Mouse (Mus musculus): Measurements from ENCODE around the gene Mtmr12.

The Mtmr12 gene

DNA sequence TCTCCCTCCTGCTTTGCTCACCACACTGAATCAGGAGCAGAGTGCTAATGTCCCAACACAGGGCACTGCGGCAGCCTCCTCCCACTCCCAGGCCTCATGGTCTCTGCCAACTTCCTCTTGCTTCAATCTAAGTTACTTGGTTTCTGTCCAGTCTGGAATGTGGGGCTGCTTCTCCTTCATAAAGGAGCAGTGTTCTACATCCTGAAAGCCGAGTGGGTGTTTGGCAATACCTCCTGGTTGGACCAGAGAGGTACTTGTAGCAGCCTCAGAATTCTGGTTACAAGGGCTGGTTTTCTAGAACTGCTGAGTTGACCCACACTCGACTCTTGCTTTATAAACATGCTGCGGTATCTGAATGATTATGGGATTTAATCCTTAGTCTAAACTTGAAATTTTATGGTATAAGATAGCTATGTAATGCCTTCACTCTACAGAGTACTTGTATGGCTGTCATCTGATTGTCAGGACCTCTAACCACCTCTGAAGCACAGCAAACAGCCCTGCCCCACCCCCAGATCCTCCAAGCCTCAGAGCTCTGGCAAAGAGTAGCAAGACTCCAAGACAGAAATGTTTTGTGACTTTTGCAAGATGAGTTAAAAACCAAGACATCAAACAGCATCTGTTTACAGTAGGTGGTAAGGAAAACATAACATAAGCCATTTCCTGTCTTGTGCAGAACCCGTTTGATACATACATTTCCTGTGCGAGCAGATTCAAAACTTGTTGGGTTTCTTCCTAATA, 80.1 kb downstream of the Mtmr12 start:
- peak; percentile 58 for DNase-seq

DNA sequence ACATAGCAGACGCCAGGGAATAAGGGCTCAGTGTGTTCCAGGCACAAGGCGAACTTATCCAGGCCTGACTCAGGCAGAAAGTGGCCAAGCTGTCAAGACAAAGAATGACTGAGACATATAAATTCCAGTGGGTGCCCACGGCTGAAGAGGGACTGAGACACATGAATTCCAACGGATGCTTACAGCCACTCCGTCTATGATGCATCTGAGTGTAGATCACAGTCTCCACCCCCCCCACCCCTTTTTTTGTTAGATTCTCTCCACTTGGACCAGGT, 80.6 kb downstream of the Mtmr12 start:
- no peak for DNase-seq

DNA sequence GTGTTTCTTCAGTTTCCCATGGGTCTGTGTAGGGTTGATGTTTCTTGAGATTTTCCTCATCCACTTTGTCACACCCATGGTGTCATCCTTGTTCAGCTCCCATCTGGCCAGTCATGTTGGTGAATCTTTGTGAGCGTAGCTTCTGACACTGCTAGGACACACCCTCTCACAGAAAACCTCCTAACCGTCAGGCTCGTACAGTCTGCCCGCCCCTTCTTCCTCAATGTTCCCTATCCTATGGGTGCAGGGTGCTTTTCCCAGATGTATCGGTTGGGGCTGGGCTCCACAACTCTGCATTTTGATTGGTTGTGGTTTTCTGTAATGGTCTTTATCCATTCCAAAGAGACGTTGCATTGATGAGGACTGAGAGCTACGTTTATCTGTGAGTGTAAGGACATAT, 85.5 kb downstream of the Mtmr12 start:
- DNase-seq, result no peak

DNA sequence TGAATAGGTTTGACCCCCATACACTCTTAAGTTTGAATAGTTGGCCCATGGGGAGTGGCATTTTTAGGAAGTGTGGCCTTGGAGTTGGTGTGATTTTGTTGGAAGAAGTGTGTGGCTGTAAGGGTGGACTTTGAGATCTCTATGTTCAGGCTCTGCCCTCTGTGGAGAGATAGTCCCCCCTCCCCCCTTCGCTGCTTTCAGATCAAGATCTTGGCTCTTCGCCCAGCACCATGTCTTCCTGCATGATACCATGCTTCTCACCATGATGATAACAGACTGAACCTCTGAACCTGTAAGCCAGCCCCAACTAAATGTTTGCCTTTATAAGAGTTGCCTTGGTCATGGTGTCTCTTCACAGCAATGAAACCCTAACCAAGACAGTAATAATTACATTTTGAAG, 86.9 kb downstream of the Mtmr12 start:
- no peak for DNase-seq

DNA sequence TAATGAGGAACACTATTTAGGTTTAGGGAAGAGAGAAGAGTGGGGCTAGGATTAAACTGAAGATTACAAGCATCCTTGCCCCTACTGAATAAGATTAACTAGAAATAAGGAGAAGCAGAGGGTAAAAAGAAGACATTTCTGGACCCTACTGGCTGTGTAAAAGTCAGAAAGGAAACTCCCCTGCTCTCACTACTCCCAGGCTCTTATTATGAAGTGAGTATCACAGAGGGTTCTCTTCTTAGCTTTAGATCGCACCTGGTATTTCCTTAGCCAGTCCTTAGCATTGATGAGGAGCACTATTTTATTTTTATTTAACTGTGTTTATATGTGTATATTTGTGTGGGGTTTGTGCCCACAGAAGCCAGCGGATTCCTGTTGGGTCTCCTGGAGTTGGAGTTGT, 91.4 kb downstream of the Mtmr12 start:
- no peak for DNase-seq

DNA sequence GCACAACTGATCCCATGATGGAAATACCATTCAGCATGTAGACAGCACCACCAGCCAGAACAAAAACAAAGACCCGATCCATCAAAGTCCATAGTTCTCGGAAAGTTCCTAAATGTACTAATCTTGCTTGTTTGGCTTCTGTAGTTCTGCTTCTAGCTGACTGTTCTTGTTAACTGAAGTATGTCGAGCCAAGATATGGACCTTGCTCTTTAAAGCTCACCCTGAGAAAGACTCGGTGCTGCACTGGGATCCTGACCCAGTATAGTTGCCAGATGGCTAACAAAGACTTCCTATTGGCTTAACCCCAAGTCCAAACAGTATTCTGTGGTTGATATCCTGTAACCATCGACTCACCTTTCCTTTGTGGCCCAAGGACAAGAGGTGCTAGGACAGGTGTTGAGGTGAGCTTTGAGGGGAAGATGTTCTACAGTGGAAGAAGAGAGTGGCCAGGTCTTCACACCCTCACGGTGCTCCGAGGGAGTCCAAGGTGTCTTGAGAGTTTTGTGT, 93.5 kb downstream of the Mtmr12 start:
- DNase-seq, result no peak

DNA sequence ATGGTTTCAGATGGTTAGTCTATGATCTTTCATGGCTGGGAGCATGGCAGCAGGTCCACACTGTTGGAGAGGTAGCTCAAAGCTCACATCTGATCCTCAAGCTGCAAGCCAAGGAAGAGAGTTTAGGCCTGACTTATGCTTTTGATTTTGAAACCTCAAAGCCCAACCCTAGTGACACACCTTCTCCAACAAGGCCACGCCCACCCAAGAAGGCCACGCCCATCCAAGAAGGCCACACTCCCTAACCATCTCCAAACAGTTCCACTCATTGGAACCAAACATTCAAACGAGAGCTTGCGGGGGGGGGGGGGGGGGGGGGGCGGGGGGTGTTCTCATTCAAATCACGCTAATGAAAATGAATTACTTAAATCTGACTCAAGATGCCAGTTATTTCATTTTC, 96.9 kb downstream of the Mtmr12 start:
- DNase-seq, result peak; percentile 42

DNA sequence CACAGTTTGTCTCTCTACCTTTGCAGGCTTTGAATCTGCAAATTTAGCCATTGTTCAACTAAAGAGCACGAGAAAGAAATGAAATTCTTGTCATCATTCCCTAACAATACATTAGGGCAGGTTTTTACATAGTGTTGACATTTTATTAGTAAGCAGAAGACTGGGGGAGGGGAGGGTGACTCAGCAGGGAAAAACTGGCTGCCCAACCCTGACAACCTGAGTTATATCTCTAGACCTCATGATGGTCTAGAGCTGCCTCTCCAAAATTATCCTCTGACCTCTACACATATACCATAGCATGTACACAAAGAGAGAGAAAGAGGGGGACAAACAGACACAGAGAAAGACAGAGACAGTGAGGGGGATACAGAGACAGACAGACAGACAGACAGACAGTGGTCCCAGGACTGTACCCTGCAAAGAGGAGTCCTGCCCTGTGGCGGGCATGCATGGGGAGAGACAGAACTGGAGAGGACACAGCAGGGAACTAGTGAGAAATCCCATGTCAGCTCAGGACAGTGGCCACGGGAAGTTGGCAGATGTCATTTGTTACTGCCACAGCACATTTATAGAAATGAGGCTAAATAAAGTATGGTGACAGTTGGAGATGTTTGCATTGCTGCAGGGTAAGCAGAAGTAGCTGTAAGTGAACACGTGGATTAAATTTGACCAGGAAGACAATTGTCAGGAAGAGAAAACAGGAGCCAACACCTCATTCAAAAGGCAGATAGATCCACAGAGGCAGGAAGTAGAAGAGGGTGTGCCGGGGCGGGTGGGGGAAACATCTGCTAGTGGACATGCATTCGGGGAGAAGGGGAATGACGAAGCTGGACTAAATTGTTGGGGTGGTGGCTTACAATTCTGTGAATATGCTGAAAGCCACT, 101.6 kb downstream of the Mtmr12 start:
- no peak for DNase-seq

DNA sequence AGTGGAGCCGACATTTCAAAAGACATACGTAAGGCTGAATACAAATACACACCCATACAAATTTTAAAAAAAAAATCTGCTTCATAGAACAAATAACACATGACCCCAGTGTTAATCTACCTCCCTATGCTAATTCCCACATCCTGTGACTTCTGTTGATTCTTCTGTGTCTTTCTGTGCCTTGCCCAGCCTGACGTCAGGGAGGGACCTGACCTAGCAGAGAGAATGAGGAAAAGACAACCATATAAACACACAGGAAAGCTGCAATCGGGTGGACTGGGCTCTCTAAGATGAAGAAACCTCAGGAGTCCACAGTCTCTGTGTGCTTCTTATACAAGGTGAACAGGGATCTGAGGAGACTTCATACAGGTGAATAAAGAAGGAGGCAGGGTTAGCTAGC, 102.3 kb downstream of the Mtmr12 start:
- DNase-seq, result no peak

DNA sequence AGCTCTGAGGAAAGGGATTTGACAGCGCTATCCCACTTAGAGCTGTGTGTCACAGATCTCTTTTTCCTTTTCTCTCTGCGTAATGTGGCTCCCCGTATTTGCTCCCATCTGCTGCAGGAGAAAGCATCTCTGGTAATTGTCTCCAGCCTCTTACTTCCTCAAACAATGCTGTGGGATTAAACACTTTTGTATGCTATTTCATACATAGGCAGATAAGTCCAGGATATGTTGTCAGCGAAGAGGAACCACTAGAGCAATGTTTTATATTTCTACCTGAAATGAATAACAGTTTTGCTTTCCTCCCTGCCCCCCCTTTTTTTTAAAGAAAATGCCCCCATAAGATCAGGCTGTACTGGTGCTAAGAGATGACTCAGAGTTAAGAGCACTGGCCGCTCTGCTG, 103.7 kb downstream of the Mtmr12 start:
- no peak for DNase-seq

DNA sequence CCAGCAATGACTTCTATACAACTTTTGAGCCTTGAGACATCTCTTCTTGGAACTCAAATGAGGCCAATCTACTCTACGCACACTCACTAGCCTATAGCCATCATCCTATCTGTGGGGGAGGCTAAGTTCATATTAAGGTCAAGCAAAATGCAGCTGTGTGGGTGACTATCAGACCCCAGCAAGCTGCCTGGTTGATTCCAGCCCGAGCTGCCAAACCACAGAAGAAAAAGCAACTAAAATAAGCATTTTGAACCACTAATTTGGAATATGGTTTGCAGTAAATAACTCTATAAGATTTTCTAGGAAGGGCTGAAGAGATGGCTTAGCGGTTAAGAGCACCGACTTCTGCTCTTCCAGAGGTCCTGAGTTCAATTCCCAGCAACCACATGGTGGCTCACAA, 105.8 kb downstream of the Mtmr12 start:
- DNase-seq, result no peak

DNA sequence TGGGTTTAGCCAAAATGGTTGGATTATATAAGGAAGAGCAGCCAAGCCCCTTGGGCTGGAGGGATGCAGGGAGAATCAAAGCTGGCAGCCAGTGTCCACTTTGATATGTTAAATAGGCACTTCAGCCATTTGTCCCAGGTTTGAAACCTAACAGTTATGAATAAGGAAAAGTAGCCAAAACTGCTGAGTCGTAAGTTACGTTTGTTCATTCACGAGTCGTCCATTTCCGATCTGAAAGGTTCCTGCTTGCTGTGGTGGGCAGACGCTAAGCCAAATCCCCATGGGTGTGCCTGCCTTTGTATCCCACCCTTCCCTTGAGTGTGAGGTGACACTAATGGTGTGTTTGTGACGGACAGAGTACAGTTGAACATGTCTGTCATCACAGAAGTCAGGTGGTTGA, 106.6 kb downstream of the Mtmr12 start:
- no peak for DNase-seq

DNA sequence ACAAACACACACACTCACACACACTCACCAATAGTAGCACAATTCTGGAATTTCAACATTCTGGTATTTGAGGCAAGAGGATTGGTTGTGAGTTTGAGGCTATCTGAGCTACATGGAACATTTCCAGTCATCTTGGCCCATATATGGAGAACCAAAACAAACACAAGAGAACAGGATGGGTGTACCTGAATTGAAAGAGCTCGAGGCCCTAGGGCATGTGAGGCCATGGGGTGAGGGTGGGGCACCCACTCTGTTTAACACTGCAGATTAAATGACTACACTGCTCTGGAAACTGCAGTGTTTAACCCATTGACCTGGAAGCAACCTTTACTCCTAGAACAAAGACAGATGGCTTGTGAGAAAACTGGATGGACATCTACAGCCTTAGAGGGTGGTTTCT, 108.4 kb downstream of the Mtmr12 start:
- DNase-seq, result no peak

DNA sequence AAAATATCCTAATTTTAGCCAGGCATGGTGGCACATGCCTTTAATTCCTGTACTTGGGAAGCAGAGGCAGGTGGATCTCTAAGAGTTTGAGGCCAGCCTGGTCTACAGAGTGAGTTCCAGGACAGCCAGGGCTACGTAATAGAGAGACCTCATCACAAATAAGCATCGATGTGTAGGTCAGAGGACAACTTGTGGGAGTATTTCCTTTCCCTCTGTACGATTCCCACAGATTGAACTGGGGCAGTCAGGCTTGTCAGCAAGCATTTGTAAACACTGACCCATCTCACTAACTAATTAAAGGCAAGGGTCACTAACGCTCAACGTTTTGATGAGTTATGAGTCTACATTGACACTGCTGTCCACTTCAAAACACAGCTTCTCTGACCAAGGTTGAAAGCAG, 109.8 kb downstream of the Mtmr12 start:
- DNase-seq, result no peak

DNA sequence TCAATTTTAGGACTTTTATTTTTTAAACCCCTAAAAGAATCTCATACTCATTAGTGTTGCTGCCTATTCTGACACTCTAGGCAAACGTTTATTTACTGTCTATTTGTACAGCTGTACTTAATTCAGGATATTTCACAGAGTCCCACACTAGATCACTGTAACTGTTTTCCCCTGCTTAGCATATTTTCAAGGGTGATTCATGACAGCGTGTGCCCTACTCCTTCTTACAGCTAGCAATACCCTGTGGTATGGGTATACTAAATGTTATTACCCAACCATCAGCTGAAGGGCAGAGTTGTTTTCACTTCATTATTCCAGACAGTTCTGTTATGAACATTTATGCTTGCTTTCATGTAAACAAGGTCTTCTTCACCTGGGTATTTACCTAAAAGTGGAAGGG, 111.2 kb downstream of the Mtmr12 start:
- no peak for DNase-seq

DNA sequence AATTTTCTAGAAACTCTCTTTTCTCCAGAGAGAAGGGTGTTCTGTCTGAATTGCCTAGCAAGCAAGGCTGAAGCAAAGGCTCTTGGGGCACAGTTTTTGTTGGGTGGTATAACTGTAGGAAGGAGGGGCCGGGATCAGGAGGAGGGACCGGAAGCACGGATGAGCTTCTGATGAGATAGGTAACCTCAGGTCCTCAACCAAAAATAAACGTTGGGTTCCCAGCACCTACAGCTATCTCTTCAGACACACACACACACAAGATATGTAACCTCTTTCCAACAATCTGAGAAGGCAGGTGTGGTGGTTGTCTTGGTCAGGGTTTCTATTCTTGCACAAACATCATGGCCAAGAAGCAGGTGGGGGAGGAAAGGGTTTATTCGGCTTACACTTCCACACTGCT, 112.5 kb downstream of the Mtmr12 start:
- no peak for DNase-seq

DNA sequence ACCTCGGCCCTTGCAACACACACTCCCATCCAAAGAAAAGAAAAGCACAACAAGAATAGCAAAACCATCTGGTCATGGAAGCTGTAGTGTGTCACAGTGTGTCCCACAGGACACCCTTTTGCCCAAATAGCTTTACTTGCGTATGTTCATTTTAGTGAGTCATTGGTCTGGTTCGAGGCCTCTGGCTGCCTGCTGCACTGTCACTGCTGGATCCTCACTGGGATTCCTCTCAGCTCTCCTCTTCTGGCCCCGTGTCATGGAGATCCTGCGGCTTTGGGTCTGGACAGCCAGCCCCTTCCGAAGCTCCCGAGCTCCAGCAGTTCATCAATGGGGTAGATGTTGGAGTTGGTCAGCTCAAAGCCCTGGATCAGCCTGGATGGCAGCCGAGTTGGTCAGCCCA, 113.6 kb downstream of the Mtmr12 start:
- DNase-seq, result no peak

DNA sequence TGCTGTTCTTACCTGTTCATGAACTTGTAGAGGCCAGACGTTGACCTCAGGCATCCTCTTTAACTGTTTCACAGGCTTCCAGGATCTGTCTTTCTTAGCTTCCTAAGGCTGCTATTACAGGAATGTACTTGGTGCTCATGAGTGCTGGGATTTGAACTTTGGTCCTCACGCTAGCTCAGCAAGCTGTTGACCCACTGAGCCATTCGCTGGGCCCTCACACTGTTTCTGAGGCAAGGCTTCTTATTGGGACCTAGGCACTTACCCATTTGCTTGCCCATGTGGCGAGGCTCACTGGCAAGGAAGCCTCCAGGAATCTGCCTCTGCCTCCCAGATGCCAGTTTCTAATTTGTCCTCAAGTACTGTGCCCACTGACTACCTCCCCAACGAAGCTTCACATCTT, 115.1 kb downstream of the Mtmr12 start:
- no peak for DNase-seq

DNA sequence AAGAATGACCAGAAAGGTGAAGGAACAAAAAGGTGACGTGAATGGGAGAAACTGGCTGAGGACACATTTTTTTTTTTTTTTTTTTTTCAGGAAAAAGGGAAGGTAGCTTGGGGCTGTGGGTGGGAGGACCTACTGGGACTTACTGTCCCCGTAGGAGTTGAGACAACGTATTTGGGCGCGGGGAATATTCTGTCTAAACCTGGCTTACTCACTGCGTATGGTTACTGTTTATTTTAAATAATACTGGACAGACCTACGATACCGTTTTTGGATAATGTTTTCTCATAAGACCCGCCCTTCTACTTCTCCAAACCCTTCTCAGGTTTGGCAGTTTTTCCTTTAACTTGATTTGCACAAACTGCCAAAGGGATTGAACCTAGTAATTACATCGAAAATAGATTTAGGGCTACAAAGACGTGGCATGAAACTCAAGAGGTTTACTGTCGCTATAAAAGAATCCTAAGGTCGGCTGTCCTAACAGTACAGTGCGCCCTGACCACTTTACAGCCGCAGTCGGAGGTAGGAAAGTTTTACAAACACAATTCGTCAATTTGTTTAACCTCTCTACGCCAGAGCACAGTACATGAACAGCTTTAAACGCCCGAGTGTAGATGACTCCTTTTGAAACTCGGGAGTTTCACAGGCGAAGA, 115.7 kb downstream of the Mtmr12 start:
- DNase-seq, result no peak

DNA sequence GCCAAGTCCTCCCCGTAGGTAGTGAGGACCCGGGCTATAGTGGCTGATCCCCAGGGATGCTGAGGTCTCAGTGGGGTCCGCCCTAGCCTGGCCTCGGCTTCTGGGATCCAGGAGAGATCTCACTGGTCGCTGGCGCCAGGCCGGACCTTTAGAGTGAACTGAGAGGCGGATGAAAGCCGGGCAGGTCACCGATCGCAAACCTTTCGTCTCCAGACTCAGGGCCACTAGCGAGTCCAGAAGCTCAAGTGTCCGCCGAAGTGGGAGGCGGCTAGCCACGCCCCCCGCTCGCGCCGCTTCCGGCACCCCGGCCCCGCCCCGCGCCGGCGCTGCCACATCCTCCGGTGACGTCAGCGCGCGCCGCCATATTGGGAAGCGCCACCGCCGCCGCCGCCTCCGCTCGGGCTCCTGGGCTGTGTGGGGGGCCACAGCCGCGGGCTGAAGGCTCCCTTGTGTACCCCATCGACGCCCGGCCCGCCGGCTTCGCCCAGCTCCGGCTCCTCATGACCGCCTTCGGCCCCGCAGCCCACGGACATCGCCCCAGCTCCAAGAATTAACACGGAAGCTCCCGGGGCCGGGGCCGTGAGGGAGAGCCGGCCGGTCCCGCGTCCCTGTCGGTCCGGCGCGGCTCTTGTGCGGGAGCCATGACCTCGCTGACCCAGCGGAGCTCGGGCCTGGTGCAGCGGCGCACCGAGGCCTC, 116.4 kb downstream of the Mtmr12 start, which contains the start of gene Golph3:
TSS of gene Golph3 (plus strand) at position 360 of the 697 bp plus-strand sequence.
- DNase-seq, result peak; percentile 99

DNA sequence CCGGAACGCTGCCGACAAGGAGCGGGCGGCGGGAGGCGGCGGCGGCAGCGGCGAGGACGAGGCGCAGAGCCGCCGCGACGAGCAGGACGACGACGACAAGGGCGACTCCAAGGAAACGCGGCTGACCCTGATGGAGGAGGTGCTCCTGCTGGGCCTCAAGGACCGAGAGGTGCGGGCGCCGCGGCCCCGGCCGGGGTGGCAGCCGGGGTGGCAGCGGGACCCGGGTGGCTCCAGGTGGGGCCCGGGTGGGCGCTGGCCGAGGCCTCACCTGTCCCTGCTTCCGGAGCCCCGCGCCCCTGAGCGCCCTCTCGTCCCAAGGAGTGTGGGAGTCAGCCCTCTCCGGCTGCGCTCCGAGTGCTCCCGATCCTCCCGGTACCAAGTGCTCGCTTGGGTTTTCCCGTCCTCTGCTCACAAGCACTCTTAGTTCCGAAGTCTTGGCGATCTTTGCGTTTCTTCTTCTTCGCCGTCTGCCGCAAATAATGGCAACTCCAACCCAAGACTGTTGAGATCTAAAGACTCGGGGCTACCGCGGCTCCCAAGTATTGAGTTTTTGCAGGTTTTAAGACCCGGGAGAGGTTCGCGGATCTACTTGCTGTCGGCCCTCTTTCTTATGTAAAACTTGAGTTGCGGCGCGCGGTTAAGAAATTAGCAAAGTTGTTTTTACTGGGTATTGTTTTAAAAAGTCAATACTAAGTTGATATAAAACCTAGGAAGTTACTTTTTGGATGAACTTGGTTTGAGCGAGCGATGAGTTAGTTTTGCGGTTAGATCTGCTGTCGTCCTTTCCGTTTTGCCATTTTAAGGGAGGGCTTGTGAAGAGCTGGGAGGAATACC, 117.2 kb downstream of the Mtmr12 start, which contains the start of gene 1810049J17Rik:
TSS of gene 1810049J17Rik (minus strand) at position 112 of the 834 bp plus-strand sequence.
- DNase-seq, result peak; percentile 69

All from thymus, postnatal 4 days (tissue).